Mouse (Mus musculus): ENCODE data around the gene Arvcf. TPM values are rescaled to one million over a fixed set of nuclear protein-coding genes. Genes with fewer than 3 reads are reported as not detected.

Gene Arvcf
- polyA plus RNA-seq, 1 experiment from 2014 or later, result 30.8 TPM

GRCm38 (mm10) chr16:18386972-18387371 is 39.0 kb downstream of the Arvcf start:
- no peaks in the 10 kb centered on the region for H3K36me3 ChIP-seq (ENCODE audit: insufficient read depth)
- H3K27me3 ChIP-seq (ENCODE audit: insufficient read depth, low read length), result no peaks in the 10 kb centered on the region
- H3K4me1 ChIP-seq (ENCODE audit: insufficient read depth), result peaks cover 14% of the 10 kb centered on the region
- H3K4me3 ChIP-seq (ENCODE audit: low read depth, low read length), result no peak overlapping the region
- H3K9me3 ChIP-seq (ENCODE audit: low read depth, low read length), result no peaks in the 10 kb centered on the region
- no peak overlapping the region for H3K9ac ChIP-seq
- no peak for TF ChIP-seq CTCF (IDR thresholded peaks at IDR 0.05; ENCODE audit: low read depth)
- H3K27ac ChIP-seq (ENCODE audit: low read depth), result no peak overlapping the region
- WGBS, result 52% methylated on average over 3 of the region's 3 CpGs
- ATAC-seq (ENCODE audit: insufficient read depth) (no peak), DNase-seq (no peak)
- no peak overlapping the region for H3K4me2 ChIP-seq

GRCm38 (mm10) chr16:18387704-18388582 is 40.0 kb downstream of the Arvcf start:
- peak; percentile 25; the same call in 1 of the 2 replicates for ATAC-seq (ENCODE audit: insufficient read depth)
- peak overlapping the region; percentile 26; the same call in 1 of the 2 replicates for H3K27ac ChIP-seq (ENCODE audit: low read depth)
- peak; percentile 47 for DNase-seq
- no peaks in the 10 kb centered on the region for H3K27me3 ChIP-seq (ENCODE audit: insufficient read depth, low read length)
- no peak overlapping the region for H3K4me2 ChIP-seq
- 23% methylated on average over 5 of the region's 7 CpGs for WGBS
- H3K4me1 ChIP-seq (ENCODE audit: insufficient read depth), result peaks cover 13% of the 10 kb centered on the region
- H3K36me3 ChIP-seq (ENCODE audit: insufficient read depth), result no peaks in the 10 kb centered on the region
- no peaks in the 10 kb centered on the region for H3K9me3 ChIP-seq (ENCODE audit: low read depth, low read length)
- H3K9ac ChIP-seq, result no peak overlapping the region
- H3K4me3 ChIP-seq (ENCODE audit: low read depth, low read length), result no peak overlapping the region
- no peak for TF ChIP-seq CTCF (IDR thresholded peaks at IDR 0.05; ENCODE audit: low read depth)

- H3K9ac ChIP-seq, result 0 out of 2 replicates have a peak overlapping the region, but pooled peaks have one; percentile 3
- H3K4me1 ChIP-seq (ENCODE audit: insufficient read depth), result peaks cover 17% of the 10 kb centered on the region
- no peak for TF ChIP-seq CTCF (IDR thresholded peaks at IDR 0.05; ENCODE audit: low read depth)
- no peaks in the 10 kb centered on the region for H3K27me3 ChIP-seq (ENCODE audit: insufficient read depth, low read length)
- no peaks in the 10 kb centered on the region for H3K9me3 ChIP-seq (ENCODE audit: low read depth, low read length)
- H3K36me3 ChIP-seq (ENCODE audit: insufficient read depth), result no peaks in the 10 kb centered on the region
- H3K27ac ChIP-seq (ENCODE audit: low read depth), result peak overlapping the region; percentile 26; the same call in 1 of the 2 replicates
- WGBS, result 76% methylated on average over 14 of the region's 14 CpGs
- H3K4me3 ChIP-seq (ENCODE audit: low read depth, low read length), result no peak overlapping the region
- ATAC-seq (ENCODE audit: insufficient read depth), result no peak
- DNase-seq, result peak; percentile 44
- H3K4me2 ChIP-seq, result no peak overlapping the region
Observed at GRCm38 (mm10) chr16:18388583-18389435, 40.8 kb downstream of the Arvcf start.

- H3K27ac ChIP-seq (ENCODE audit: low read depth), result no peak overlapping the region
- no peak for TF ChIP-seq CTCF (IDR thresholded peaks at IDR 0.05; ENCODE audit: low read depth)
- H3K9me3 ChIP-seq (ENCODE audit: low read depth, low read length), result no peaks in the 10 kb centered on the region
- DNase-seq (no peak), ATAC-seq (ENCODE audit: insufficient read depth) (no peak)
- peaks cover 25% of the 10 kb centered on the region for H3K4me1 ChIP-seq (ENCODE audit: insufficient read depth)
- no peak overlapping the region for H3K4me3 ChIP-seq (ENCODE audit: low read depth, low read length)
- no peaks in the 10 kb centered on the region for H3K36me3 ChIP-seq (ENCODE audit: insufficient read depth)
- no peak overlapping the region for H3K4me2 ChIP-seq
- H3K27me3 ChIP-seq (ENCODE audit: insufficient read depth, low read length), result no peaks in the 10 kb centered on the region
- no peak overlapping the region for H3K9ac ChIP-seq
- 75% methylated on average over 6 of the region's 6 CpGs for WGBS
Observed at GRCm38 (mm10) chr16:18390399-18390798, 42.4 kb downstream of the Arvcf start.

GRCm38 (mm10) chr16:18391127-18391526 is 43.1 kb downstream of the Arvcf start:
- no peak overlapping the region for H3K4me2 ChIP-seq
- no peak overlapping the region for H3K9ac ChIP-seq
- no peaks in the 10 kb centered on the region for H3K36me3 ChIP-seq (ENCODE audit: insufficient read depth)
- no peaks in the 10 kb centered on the region for H3K27me3 ChIP-seq (ENCODE audit: insufficient read depth, low read length)
- WGBS, result 93% methylated on average over 3 of the region's 3 CpGs
- DNase-seq, result no peak
- no peak overlapping the region for H3K27ac ChIP-seq (ENCODE audit: low read depth)
- no peaks in the 10 kb centered on the region for H3K9me3 ChIP-seq (ENCODE audit: low read depth, low read length)
- no peak overlapping the region for H3K4me3 ChIP-seq (ENCODE audit: low read depth, low read length)
- no peak for ATAC-seq (ENCODE audit: insufficient read depth)
- TF ChIP-seq CTCF (IDR thresholded peaks at IDR 0.05; ENCODE audit: low read depth), result no peak
- H3K4me1 ChIP-seq (ENCODE audit: insufficient read depth), result peaks cover 32% of the 10 kb centered on the region

GRCm38 (mm10) chr16:18391728-18392127 is 43.7 kb downstream of the Arvcf start:
- Histone ChIP-seq H3K27me3 (ENCODE audit: insufficient read depth, low read length) (no peaks in the 10 kb centered on the region), H3K4me3 (ENCODE audit: low read depth, low read length) (no peak overlapping the region), H3K4me2 (no peak overlapping the region; the same call in 1 of the 2 replicates), H3K36me3 (ENCODE audit: insufficient read depth) (no peaks in the 10 kb centered on the region), H3K27ac (ENCODE audit: low read depth) (no peak overlapping the region), H3K9ac (no peak overlapping the region), H3K9me3 (ENCODE audit: low read depth, low read length) (no peaks in the 10 kb centered on the region), H3K4me1 (ENCODE audit: insufficient read depth) (peaks cover 33% of the 10 kb centered on the region)
- WGBS, result 85% methylated on average over 3 of the region's 3 CpGs
- TF ChIP-seq CTCF (IDR thresholded peaks at IDR 0.05; ENCODE audit: low read depth), result no peak
- ATAC-seq (ENCODE audit: insufficient read depth) (no peak), DNase-seq (no peak)

Measured in lung, embryonic 14.5 days (tissue).